Mouse (Mus musculus) kidney, postnatal 0 days (tissue): Measurements from ENCODE around the gene Slc45a3. TPM values are rescaled to one million over a fixed set of nuclear protein-coding genes. Genes with fewer than 3 reads are reported as not detected.

Source experiments
- ATAC-seq: fragments of 200-750 bp; cut with Nextera tagmentation; replicated peaks from 2 replicates; pipeline ENCODE4 v1.8.0; 2017; ENCODE audit warnings: low read depth, moderate number of reproducible peaks, moderate TSS enrichment, moderate library complexity; ENCODE audit not compliant: low FRiP score
- DNase-seq: peaks from one replicate; pipeline ENCODE4 v3.0.0-alpha.2; 2016; ENCODE audit warnings: low spot score
- H3K27ac ChIP-seq: fragments of 300-500 bp; sonication (generic); 2 replicates; pipeline ENCODE4 v1.5.1; 2014; ENCODE audit warnings: mild to moderate bottlenecking
- H3K27me3 ChIP-seq: fragments of 300-500 bp; sonication (generic); 2 replicates; pipeline ENCODE4 v1.6.1; 2014; ENCODE audit warnings: low read length, mixed read lengths; ENCODE audit not compliant: insufficient read depth
- H3K36me3 ChIP-seq: fragments of 300-500 bp; sonication (generic); 2 replicates; pipeline ENCODE4 v1.6.1; 2014; ENCODE audit warnings: low read length, mixed read lengths; ENCODE audit not compliant: insufficient read depth
- H3K4me1 ChIP-seq: fragments of 300-500 bp; sonication (generic); replicated peaks from 2 replicates; pipeline ENCODE4 v1.6.1; 2014; ENCODE audit warnings: antibody characterized with exemption, low read length, mixed read lengths; ENCODE audit not compliant: insufficient read depth
- H3K4me2 ChIP-seq: fragments of 300-500 bp; sonication (generic); 2 replicates; pipeline ENCODE4 v1.6.1; 2014; ENCODE audit warnings: mild to moderate bottlenecking, low read length, moderate library complexity, mixed read lengths
- H3K4me3 ChIP-seq: fragments of 300-500 bp; sonication (generic); replicated peaks from 2 replicates; pipeline ENCODE4 v1.5.1; 2014; ENCODE audit warnings: low read depth, low read length
- H3K9ac ChIP-seq: fragments of 300-500 bp; sonication (generic); 2 replicates; pipeline ENCODE4 v1.6.1; 2014; ENCODE audit warnings: low read depth, low read length
- H3K9me3 ChIP-seq: fragments of 300-500 bp; sonication (generic); replicated peaks from 2 replicates; pipeline ENCODE4 v1.6.1; 2016; ENCODE audit warnings: low read length, inconsistent platforms, mixed read lengths
- CTCF ChIP-seq: IDR thresholded peaks from 2 replicates; pipeline ENCODE4 v1.5.1; 2016; ENCODE audit warnings: antibody characterized with exemption, low read depth, mild to moderate bottlenecking, moderate library complexity
- WGBS: fragments of 180-500 bp; shearing (Covaris S2); extraction: QIAGEN DNeasy Blood & Tissue Kit; methylation state at CpG from one replicate; pipeline ENCODE4 v1.1.7; 2014; 5-methylcytosine and 5-hydroxymethylcytosine counted together
- polyA plus RNA-seq: library from polyadenylated mRNA; unstranded; fragments of >200 nt; fragmentation: Nextera tagmentation; extraction: Ambion mirVana; gene quantifications from 2 replicates; pipeline ENCODE4 v1.2.1, GENCODE M21; 2015

Slc45a3 gene
- polyA plus RNA-seq, 1 experiment from 2014 or later: 9.1 TPM

DNA sequence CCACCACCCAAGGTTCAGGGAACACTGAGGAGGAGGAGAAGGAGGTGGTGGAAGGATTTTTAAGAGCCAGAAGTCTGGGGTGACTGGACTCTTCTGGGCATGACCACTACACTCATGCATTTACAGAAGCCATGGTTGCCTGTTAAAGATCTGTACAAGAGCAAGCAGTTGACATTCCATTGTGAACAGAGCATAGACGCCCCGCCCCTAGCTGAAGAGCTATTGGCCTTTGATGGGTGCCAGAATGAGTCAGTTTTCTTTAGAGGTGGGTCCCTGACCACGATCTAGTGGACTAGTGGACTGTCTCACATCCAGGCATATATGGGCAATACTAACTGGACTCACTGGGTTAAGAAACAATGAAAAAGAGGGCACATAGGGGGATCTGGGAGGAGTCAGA, 43.3 kb downstream of the Slc45a3 start:
- DNase-seq (no peak), ATAC-seq (no peak)
- Histone ChIP-seq H3K27ac (no peak overlapping the region), H3K9me3 (no peaks in the 10 kb centered on the region), H3K4me3 (no peak overlapping the region), H3K4me1 (peaks cover 18% of the 10 kb centered on the region; the same call in 1 of the 2 replicates), H3K9ac (no peak overlapping the region), H3K4me2 (no peak overlapping the region), H3K27me3 (no peaks in the 10 kb centered on the region), H3K36me3 (no peaks in the 10 kb centered on the region)
- TF ChIP-seq CTCF: no peak
- 75% methylated on average over 3 of the region's 3 CpGs for WGBS

DNA sequence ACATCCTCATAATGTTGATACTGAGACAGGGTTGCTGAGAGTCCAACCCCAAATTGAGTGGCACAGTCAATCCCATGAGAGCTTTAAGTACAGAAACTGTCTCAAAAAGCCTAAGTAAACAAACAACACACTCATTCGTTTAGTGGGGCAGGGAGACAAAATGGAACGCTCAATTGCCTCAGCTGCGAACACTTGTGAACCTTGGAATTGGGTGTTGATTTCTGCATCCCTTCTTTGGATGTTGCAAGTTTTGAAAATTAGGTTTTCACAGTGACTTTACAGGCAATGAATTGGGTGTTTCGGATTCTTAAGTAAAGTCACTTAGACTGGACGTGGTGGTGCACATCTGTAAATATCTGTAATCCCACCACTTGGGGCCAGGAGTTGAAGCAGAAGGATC, 44.0 kb downstream of the Slc45a3 start:
- H3K9ac ChIP-seq: no peak overlapping the region; the same call in 1 of the 2 replicates
- TF ChIP-seq CTCF: no peak
- H3K27me3 ChIP-seq: no peaks in the 10 kb centered on the region
- no peaks in the 10 kb centered on the region for H3K9me3 ChIP-seq
- peaks cover 18% of the 10 kb centered on the region; the same call in 1 of the 2 replicates for H3K4me1 ChIP-seq
- H3K4me3 ChIP-seq: peak overlapping the region; percentile 81
- H3K4me2 ChIP-seq: peak overlapping the region; percentile 78
- H3K27ac ChIP-seq: peak overlapping the region; percentile 100
- H3K36me3 ChIP-seq: no peaks in the 10 kb centered on the region
- whole genome bisulfite sequencing: 22% methylated on average over 5 of the region's 5 CpGs
- DNase-seq (peak; percentile 49), ATAC-seq (no peak)

DNA sequence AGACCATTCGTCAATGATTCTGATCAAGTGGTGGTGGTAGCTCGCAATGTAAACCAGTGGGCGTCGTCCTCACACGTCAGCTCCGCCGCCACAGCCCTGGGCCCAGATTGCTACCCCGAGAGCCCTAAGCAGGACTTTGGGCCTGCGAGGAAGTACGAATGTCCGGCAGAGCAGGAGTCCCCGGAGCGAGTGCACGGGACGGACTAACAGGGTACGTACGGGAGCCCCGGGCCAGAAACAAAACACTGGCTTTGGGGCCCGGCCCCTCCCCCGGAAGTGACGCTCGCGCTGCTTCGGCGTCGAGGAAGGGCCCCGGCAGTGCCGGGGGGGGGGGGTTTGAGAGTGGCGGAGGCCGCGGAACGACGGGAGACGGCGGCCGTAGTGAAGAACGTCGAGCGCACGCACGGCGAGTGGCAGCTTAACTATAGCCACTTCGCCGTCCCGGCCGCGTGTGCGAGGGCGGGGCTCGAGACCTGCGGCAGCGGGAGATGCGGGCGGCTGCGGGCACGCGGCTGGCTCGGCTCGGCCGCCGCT, 44.6 kb downstream of the Slc45a3 start, which contains the start of gene Elk4:
Gene Elk4, plus strand, starts transcription at position 326 of the 534 bp plus-strand sequence.
- DNase-seq: peak; percentile 93
- Histone ChIP-seq H3K27me3 (no peaks in the 10 kb centered on the region), H3K4me3 (peak within 1 kb of the TSS; percentile 81), H3K4me2 (peak within 1 kb of the TSS; percentile 78), H3K4me1 (peaks cover 18% of the 10 kb centered on the region; the same call in 1 of the 2 replicates), H3K27ac (peak within 1 kb of the TSS; percentile 100), H3K9ac (peak within 1 kb of the TSS; percentile 96), H3K36me3 (no peaks in the 10 kb centered on the region), H3K9me3 (no peaks in the 10 kb centered on the region)
- peak; percentile 89 for ATAC-seq
- WGBS: 1% methylated on average over 61 of the region's 61 CpGs
- TF ChIP-seq CTCF: no peak

DNA sequence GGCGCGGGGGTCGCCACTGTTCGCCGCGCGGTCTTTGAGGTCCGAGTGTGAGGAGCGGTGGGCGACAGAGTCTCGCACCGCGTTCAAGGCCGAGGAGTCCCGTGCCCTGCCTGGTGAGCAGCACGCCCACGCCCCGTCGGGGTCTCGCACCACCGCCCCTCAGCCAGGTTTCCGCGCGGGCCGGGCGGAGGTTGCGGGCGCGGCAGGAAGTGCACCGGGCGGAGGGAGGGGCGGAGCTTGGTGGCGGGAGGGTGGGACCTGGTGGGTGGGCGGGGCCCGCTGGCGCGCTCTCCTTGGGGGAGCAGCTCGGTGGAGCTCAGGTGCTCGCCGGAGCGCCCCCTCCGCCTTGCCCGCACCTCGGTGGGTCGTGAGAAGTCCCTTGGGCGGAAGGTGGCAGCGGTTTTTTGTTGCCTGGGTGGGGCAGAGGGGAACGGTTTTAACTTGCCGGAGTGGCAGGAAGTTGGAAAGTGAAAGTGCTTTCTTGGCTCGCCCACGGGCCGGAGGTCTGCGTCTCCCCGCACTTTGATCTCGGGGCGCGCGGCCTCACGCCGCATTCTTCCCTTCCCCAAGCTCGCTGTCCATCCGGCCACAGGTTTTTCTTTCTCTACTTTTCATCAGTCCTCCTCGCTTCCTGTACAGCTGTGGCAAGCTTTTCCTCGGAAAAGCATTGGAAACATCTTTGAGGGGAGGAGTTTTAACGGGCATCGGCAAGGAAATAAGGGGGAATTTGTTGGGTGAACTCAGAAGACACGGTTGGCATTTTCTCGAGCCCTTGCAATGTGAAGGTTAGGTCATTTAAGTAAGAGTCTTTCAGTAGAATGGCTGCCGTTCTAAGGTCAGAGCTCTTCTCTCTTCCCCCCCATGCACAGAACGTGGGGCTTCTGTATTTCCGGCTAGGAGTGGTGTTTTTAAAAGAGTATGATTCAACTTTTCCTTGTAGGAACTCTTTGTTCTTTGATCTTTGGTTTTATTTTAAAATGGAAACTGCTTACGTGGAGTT, 45.4 kb downstream of the Slc45a3 start:
- WGBS: under 1% methylated on average over 62 of the region's 72 CpGs

DNA sequence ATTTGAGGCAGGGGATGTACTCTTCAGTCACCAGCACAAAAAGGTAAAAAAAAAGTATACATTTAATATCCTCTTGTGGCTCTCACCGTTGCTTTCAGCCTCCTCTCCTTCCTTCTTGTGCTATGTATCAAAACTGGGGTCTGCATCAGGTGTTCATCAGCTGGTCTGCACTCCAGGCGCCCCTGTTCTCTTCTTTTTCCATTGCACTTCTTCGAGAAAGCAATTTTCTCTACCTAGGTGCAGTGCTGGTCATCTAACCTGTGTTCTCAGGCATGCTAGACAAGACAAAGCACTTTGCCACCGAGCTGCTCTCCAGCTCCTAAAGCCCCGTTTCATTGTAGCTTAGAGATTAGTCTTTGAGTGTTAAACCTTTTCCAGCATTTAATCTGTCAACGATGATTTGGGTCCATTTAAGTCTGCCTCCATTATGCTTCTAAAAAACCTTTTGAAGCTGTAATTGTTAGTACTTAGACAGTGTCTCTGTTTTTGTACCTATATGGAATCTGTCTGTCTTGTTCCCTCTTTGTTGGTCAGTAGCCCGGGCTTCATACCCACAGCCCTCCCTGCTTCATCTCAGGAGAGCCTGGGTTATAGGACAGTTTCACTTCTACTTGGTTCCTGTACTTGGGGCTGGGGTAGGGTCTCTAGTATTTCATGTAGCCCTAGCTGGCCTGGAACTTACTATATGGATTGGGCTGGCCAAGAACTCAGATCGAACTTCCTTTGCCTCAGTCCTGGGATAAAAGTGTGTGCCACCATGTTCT, 46.3 kb downstream of the Slc45a3 start:
- peak overlapping the region; percentile 78 for H3K4me2 ChIP-seq
- H3K9ac ChIP-seq: peak overlapping the region; percentile 96
- no peaks in the 10 kb centered on the region for H3K36me3 ChIP-seq
- DNase-seq: no peak
- H3K4me1 ChIP-seq: peaks cover 22% of the 10 kb centered on the region; the same call in 1 of the 2 replicates
- H3K9me3 ChIP-seq: no peaks in the 10 kb centered on the region
- WGBS: 26% methylated on average over 8 of the region's 8 CpGs
- TF ChIP-seq CTCF: no peak
- H3K4me3 ChIP-seq: peak overlapping the region; percentile 81
- no peak for ATAC-seq
- peak overlapping the region; percentile 100 for H3K27ac ChIP-seq
- H3K27me3 ChIP-seq: no peaks in the 10 kb centered on the region

More for the DNA sequence above, 45.4 kb downstream of the Slc45a3 start:
- peak overlapping the region; percentile 96 for H3K9ac ChIP-seq
- peak overlapping the region; percentile 100 for H3K27ac ChIP-seq
- no peaks in the 10 kb centered on the region for H3K36me3 ChIP-seq
- H3K9me3 ChIP-seq: no peaks in the 10 kb centered on the region
- H3K4me3 ChIP-seq: peak overlapping the region; percentile 81
- H3K4me2 ChIP-seq: peak overlapping the region; percentile 78
- H3K4me1 ChIP-seq: peaks cover 22% of the 10 kb centered on the region; the same call in 1 of the 2 replicates
- no peaks in the 10 kb centered on the region for H3K27me3 ChIP-seq
- peak; percentile 92 for ATAC-seq
- no peak for TF ChIP-seq CTCF
- DNase-seq: peak; percentile 93
